Mouse (Mus musculus) hindlimb bud, embryonic 11.5 days (tissue): ENCODE results near the gene Gm45234.

Experiments used
- DNase-seq: peaks from one replicate; pipeline ENCODE4 v3.0.0-alpha.2; 2012; ENCODE audit warnings: low read depth, low spot score; ENCODE audit errors: extremely low spot score

Gene Gm45234

GRCm38 (mm10) chr6:124712918-124713317, 42.9 kb downstream of the Gm45234 start:
- no peak for DNase-seq

GRCm38 (mm10) chr6:124711824-124712782, 43.7 kb downstream of the Gm45234 start, which contains the start of the genes Emg1 and Phb2:
TSS of gene Emg1 (minus strand) at chr6:124712178.
TSS of gene Phb2 (plus strand) at chr6:124712336.
- peak; percentile 94 for DNase-seq

GRCm38 (mm10) chr6:124708289-124708889, 47.4 kb downstream of the Gm45234 start:
- no peak for DNase-seq

- no peak for DNase-seq
Measured at GRCm38 (mm10) chr6:124706061-124706627, 49.7 kb downstream of the Gm45234 start.

GRCm38 (mm10) chr6:124704417-124704816, 51.4 kb downstream of the Gm45234 start:
- DNase-seq, result no peak

GRCm38 (mm10) chr6:124703789-124704188, 52.0 kb downstream of the Gm45234 start:
- DNase-seq, result no peak

GRCm38 (mm10) chr6:124702784-124703103, 53.1 kb downstream of the Gm45234 start:
- DNase-seq, result peak; percentile 39

- no peak for DNase-seq
Measured at GRCm38 (mm10) chr6:124702102-124702783, 53.6 kb downstream of the Gm45234 start.

GRCm38 (mm10) chr6:124701338-124701737, 54.5 kb downstream of the Gm45234 start:
- no peak for DNase-seq

GRCm38 (mm10) chr6:124699962-124700610, 55.7 kb downstream of the Gm45234 start:
- DNase-seq, result no peak

GRCm38 (mm10) chr6:124699366-124699765, 56.5 kb downstream of the Gm45234 start:
- DNase-seq, result no peak

GRCm38 (mm10) chr6:124698751-124699150, 57.1 kb downstream of the Gm45234 start:
- no peak for DNase-seq

- DNase-seq, result no peak
Measured at GRCm38 (mm10) chr6:124696441-124697150, 59.2 kb downstream of the Gm45234 start.

GRCm38 (mm10) chr6:124694166-124694955, 61.5 kb downstream of the Gm45234 start:
- no peak for DNase-seq

- DNase-seq, result no peak
Measured at GRCm38 (mm10) chr6:124693243-124693981, 62.4 kb downstream of the Gm45234 start.

- DNase-seq, result no peak
Measured at GRCm38 (mm10) chr6:124690517-124690916, 65.3 kb downstream of the Gm45234 start.
